Mouse (Mus musculus): Measurements from ENCODE around the gene Stard8. TPM values are rescaled to one million over a fixed set of nuclear protein-coding genes. Genes with fewer than 3 reads are reported as not detected.

The Stard8 gene
- total and polyA plus RNA-seq, 2 experiments from 2014 or later, result 4.2 to 13.0 TPM

DNA sequence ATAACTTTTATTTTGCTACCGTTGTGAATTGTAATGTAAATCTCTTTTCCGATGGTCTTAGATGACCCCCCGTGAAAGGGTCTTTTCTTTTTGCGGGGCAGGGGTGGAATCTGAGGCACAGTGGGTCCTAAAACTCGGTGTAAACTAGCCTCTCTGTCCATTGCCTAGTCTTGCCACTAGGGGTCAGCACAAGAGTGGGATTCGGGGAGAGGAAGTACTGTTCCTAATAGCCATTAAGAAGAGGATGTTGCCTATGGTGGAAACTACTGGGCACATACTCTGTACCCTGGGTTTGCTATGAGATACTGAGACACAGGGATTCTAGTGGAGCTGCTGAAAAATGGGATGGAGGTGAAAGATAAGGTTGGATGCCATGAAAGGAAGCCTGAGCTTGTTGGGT, 13.5 kb upstream of the Stard8 start:
- Histone ChIP-seq H3K27ac (no peak overlapping the region), H3K4me3 (ENCODE audit: low read length) (no peak overlapping the region), H3K9me3 (ENCODE audit: low read length) (no peaks in the 10 kb centered on the region), H3K4me2 (ENCODE audit: low read depth, low read length) (no peak overlapping the region), H3K4me1 (ENCODE audit: insufficient read depth, low read length) (no peaks in the 10 kb centered on the region), H3K9ac (replicated peaks; ENCODE audit: low read length) (no peak overlapping the region), H3K27me3 (ENCODE audit: insufficient read depth, low read length) (no peaks in the 10 kb centered on the region; the same call in 1 of the 2 replicates), H3K36me3 (ENCODE audit: insufficient read depth, low read length) (no peaks in the 10 kb centered on the region)
- peak; percentile 76 for TF ChIP-seq CTCF (IDR thresholded peaks at IDR 0.05; ENCODE audit: low read depth)
- 0 out of 2 replicates have a peak, but pooled peaks have one; percentile 40 for ATAC-seq
- 46% methylated on average over 6 of the region's 6 CpGs for WGBS
- DNase-seq (ENCODE audit: low spot score), result peak; percentile 45

GRCm38 (mm10) chrX:99002065-99002464, 983 bp upstream of the Stard8 start:
- no peak overlapping the region for H3K27ac ChIP-seq
- H3K36me3 ChIP-seq (ENCODE audit: insufficient read depth, low read length), result no peaks in the 10 kb centered on the region
- DNase-seq (ENCODE audit: low spot score), result no peak
- H3K9me3 ChIP-seq (ENCODE audit: low read length), result no peaks in the 10 kb centered on the region
- H3K27me3 ChIP-seq (ENCODE audit: insufficient read depth, low read length), result no peaks in the 10 kb centered on the region
- 64% methylated on average over 6 of the region's 6 CpGs for WGBS
- H3K9ac ChIP-seq (replicated peaks; ENCODE audit: low read length), result no peak overlapping the region
- no peak for ATAC-seq
- no peak overlapping the region for H3K4me3 ChIP-seq (ENCODE audit: low read length)
- TF ChIP-seq CTCF (IDR thresholded peaks at IDR 0.05; ENCODE audit: low read depth), result no peak
- no peak overlapping the region for H3K4me2 ChIP-seq (ENCODE audit: low read depth, low read length)
- no peaks in the 10 kb centered on the region for H3K4me1 ChIP-seq (ENCODE audit: insufficient read depth, low read length)

GRCm38 (mm10) chrX:99010581-99010980, 7.5 kb downstream of the Stard8 start:
- DNase-seq (ENCODE audit: low spot score), result no peak
- no peak overlapping the region for H3K4me3 ChIP-seq (ENCODE audit: low read length)
- no peaks in the 10 kb centered on the region for H3K9me3 ChIP-seq (ENCODE audit: low read length)
- TF ChIP-seq CTCF (IDR thresholded peaks at IDR 0.05; ENCODE audit: low read depth), result no peak
- no peak for ATAC-seq
- no peak overlapping the region for H3K9ac ChIP-seq (replicated peaks; ENCODE audit: low read length)
- WGBS, result 94% methylated on average over 5 of the region's 5 CpGs
- no peaks in the 10 kb centered on the region for H3K36me3 ChIP-seq (ENCODE audit: insufficient read depth, low read length)
- H3K4me1 ChIP-seq (ENCODE audit: insufficient read depth, low read length), result no peaks in the 10 kb centered on the region
- no peak overlapping the region for H3K4me2 ChIP-seq (ENCODE audit: low read depth, low read length)
- H3K27me3 ChIP-seq (ENCODE audit: insufficient read depth, low read length), result no peaks in the 10 kb centered on the region
- no peak overlapping the region for H3K27ac ChIP-seq

DNA sequence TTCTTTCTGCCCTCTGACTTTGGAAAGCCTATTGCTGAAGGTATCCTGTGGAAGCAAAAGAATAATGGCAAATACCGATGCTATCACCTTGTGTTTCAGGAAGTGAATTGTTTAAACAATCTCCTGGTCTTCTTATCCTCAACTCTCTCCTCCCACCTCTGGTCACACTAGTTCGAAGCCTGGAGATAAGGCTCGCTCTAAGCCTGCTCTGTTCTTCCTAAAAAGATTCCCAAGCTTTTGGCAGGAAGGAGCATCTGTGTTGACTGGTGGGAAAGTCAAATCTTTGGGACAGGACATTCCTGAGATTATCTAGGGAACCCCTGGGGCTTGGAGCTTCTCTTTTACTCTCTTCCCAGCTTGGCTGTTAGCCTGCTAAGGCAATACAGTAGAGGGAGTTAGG, 8.2 kb downstream of the Stard8 start:
- Histone ChIP-seq H3K9ac (replicated peaks; ENCODE audit: low read length) (no peak overlapping the region), H3K36me3 (ENCODE audit: insufficient read depth, low read length) (no peaks in the 10 kb centered on the region), H3K4me3 (ENCODE audit: low read length) (no peak overlapping the region), H3K27me3 (ENCODE audit: insufficient read depth, low read length) (no peaks in the 10 kb centered on the region), H3K4me2 (ENCODE audit: low read depth, low read length) (no peak overlapping the region), H3K27ac (no peak overlapping the region), H3K9me3 (ENCODE audit: low read length) (no peaks in the 10 kb centered on the region), H3K4me1 (ENCODE audit: insufficient read depth, low read length) (no peaks in the 10 kb centered on the region)
- 84% methylated on average over 3 of the region's 3 CpGs for WGBS
- no peak for TF ChIP-seq CTCF (IDR thresholded peaks at IDR 0.05; ENCODE audit: low read depth)
- DNase-seq (ENCODE audit: low spot score) (no peak), ATAC-seq (no peak)

DNA sequence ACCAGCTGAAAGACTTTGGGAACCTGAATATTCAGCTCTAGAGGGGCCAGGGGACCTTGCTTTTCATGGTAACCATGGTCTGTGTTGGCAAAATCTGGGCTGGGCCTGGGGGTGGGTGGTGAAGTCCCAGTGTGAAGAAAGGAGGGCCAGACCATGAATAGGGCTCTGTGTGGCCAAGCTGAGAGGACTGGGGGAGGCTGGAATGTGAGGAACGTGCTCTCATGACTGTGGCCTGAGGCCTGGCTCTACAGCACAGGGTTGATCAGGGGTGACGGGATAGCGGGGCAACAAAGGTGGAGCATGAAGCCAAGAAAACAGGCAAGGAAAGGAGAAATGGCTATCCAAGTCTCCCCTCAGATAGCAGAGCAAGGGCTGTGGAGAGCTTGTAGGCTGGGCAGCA, 9.4 kb downstream of the Stard8 start:
- TF ChIP-seq CTCF (IDR thresholded peaks at IDR 0.05; ENCODE audit: low read depth), result no peak
- 79% methylated on average over 3 of the region's 3 CpGs for WGBS
- Histone ChIP-seq H3K27me3 (ENCODE audit: insufficient read depth, low read length) (no peaks in the 10 kb centered on the region), H3K36me3 (ENCODE audit: insufficient read depth, low read length) (no peaks in the 10 kb centered on the region), H3K4me2 (ENCODE audit: low read depth, low read length) (no peak overlapping the region), H3K9ac (replicated peaks; ENCODE audit: low read length) (no peak overlapping the region), H3K4me1 (ENCODE audit: insufficient read depth, low read length) (no peaks in the 10 kb centered on the region), H3K9me3 (ENCODE audit: low read length) (no peaks in the 10 kb centered on the region), H3K27ac (no peak overlapping the region), H3K4me3 (ENCODE audit: low read length) (no peak overlapping the region)
- ATAC-seq, result no peak
- no peak for DNase-seq (ENCODE audit: low spot score)

DNA sequence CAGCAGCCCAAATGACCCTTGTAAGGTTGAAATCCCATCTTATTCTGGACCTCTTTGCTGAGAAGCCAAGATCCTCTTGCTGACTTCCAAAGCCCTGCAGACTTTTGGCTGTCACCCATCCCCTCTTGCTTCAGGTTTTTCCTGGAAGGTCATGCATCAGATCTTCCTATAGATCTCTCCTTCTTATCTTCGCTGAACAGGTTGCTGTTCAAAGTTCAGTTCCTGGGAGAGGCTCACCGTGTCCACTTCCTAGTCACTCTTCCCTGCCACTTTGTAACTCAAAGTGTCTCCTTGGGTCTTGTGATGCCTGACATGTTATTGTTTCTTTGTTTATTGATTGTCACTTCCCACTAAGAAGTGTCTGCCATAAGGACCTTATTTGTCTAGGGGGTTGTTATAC, 12.7 kb downstream of the Stard8 start:
- H3K4me3 ChIP-seq (ENCODE audit: low read length), result no peak overlapping the region
- H3K36me3 ChIP-seq (ENCODE audit: insufficient read depth, low read length), result no peaks in the 10 kb centered on the region
- no peaks in the 10 kb centered on the region for H3K4me1 ChIP-seq (ENCODE audit: insufficient read depth, low read length)
- H3K4me2 ChIP-seq (ENCODE audit: low read depth, low read length), result no peak overlapping the region
- DNase-seq (ENCODE audit: low spot score), result no peak
- WGBS, result 85% methylated on average over 2 of the region's 2 CpGs
- H3K27ac ChIP-seq, result no peak overlapping the region
- no peak overlapping the region for H3K9ac ChIP-seq (replicated peaks; ENCODE audit: low read length)
- no peak for ATAC-seq
- H3K27me3 ChIP-seq (ENCODE audit: insufficient read depth, low read length), result no peaks in the 10 kb centered on the region
- no peaks in the 10 kb centered on the region for H3K9me3 ChIP-seq (ENCODE audit: low read length)
- TF ChIP-seq CTCF (IDR thresholded peaks at IDR 0.05; ENCODE audit: low read depth), result no peak

GRCm38 (mm10) chrX:99016987-99017386, 13.9 kb downstream of the Stard8 start:
- WGBS, result 62% methylated on average over 8 of the region's 8 CpGs
- Histone ChIP-seq H3K27me3 (ENCODE audit: insufficient read depth, low read length) (no peaks in the 10 kb centered on the region), H3K27ac (no peak overlapping the region)

More at GRCm38 (mm10) chrX:99016987-99017386, 13.9 kb downstream of the Stard8 start:
- Histone ChIP-seq H3K4me2 (ENCODE audit: low read depth, low read length) (no peak overlapping the region), H3K36me3 (ENCODE audit: insufficient read depth, low read length) (no peaks in the 10 kb centered on the region), H3K9me3 (ENCODE audit: low read length) (no peaks in the 10 kb centered on the region), H3K9ac (replicated peaks; ENCODE audit: low read length) (no peak overlapping the region), H3K4me3 (ENCODE audit: low read length) (no peak overlapping the region), H3K4me1 (ENCODE audit: insufficient read depth, low read length) (no peaks in the 10 kb centered on the region)
- DNase-seq (ENCODE audit: low spot score) (no peak), ATAC-seq (no peak)
- no peak for TF ChIP-seq CTCF (IDR thresholded peaks at IDR 0.05; ENCODE audit: low read depth)
